Mouse (Mus musculus) 416B (cell line): ENCODE results near the gene Ppfia2.

Experiments
- DNase-seq: peaks from one replicate; pipeline ENCODE4 v3.0.0; 2011; ENCODE audit warnings: low read depth

Ppfia2 gene

GRCm38 (mm10) chr10:106469855-106470532 lies at the start of gene Ppfia2:
Gene Ppfia2, plus strand, starts transcription at chr10:106470339.
- no peak for DNase-seq

GRCm38 (mm10) chr10:106468956-106469721 lies 1.0 kb upstream of the Ppfia2 start:
- DNase-seq, result no peak

- no peak for DNase-seq
Measured at GRCm38 (mm10) chr10:106470533-106471205, 530 bp downstream of the Ppfia2 start.

GRCm38 (mm10) chr10:106509281-106510165 lies 39.4 kb downstream of the Ppfia2 start:
- no peak for DNase-seq

GRCm38 (mm10) chr10:106566036-106566435 lies 95.9 kb downstream of the Ppfia2 start:
- no peak for DNase-seq

- no peak for DNase-seq
Measured at GRCm38 (mm10) chr10:106585026-106585425, 114.9 kb downstream of the Ppfia2 start.

- DNase-seq, result peak; percentile 52
Measured at GRCm38 (mm10) chr10:106585476-106586080, 115.4 kb downstream of the Ppfia2 start.

GRCm38 (mm10) chr10:106587817-106588216 lies 117.7 kb downstream of the Ppfia2 start:
- no peak for DNase-seq

- no peak for DNase-seq
Measured at GRCm38 (mm10) chr10:106590944-106591343, 120.8 kb downstream of the Ppfia2 start.

GRCm38 (mm10) chr10:106596976-106597375 lies 126.8 kb downstream of the Ppfia2 start:
- no peak for DNase-seq

GRCm38 (mm10) chr10:106603319-106603898 lies 133.3 kb downstream of the Ppfia2 start:
- DNase-seq, result no peak

GRCm38 (mm10) chr10:106609177-106609981 lies 139.2 kb downstream of the Ppfia2 start:
- DNase-seq, result peak; percentile 31

- no peak for DNase-seq
Measured at GRCm38 (mm10) chr10:106610222-106610621, 140.1 kb downstream of the Ppfia2 start.

GRCm38 (mm10) chr10:106618194-106618593 lies 148.1 kb downstream of the Ppfia2 start:
- DNase-seq, result no peak

GRCm38 (mm10) chr10:106620952-106621351 lies 150.8 kb downstream of the Ppfia2 start:
- DNase-seq, result no peak

GRCm38 (mm10) chr10:106623342-106623741 lies 153.2 kb downstream of the Ppfia2 start:
- no peak for DNase-seq

GRCm38 (mm10) chr10:106632171-106632935 lies 162.2 kb downstream of the Ppfia2 start:
- DNase-seq, result no peak

- no peak for DNase-seq
Measured at GRCm38 (mm10) chr10:106633898-106634297, 163.8 kb downstream of the Ppfia2 start.

- DNase-seq, result no peak
Measured at GRCm38 (mm10) chr10:106652276-106652675, 182.1 kb downstream of the Ppfia2 start.
